Mouse (Mus musculus) cortical plate, adult 2 months (tissue): ENCODE data around the gene Usp50. TPM values are rescaled to one million over a fixed set of nuclear protein-coding genes. Genes with fewer than 3 reads are reported as not detected.

Experiments
- H3K27ac ChIP-seq: fragments of 200-500 bp; 2 replicates; pipeline ENCODE4 v1.5.1; 2012; ENCODE audit warnings: low read length, control low read depth, inconsistent platforms; ENCODE audit not compliant: insufficient read depth
- H3K4me1 ChIP-seq: fragments of 200-500 bp; 2 replicates; pipeline ENCODE4 v1.6.1; 2011; ENCODE audit warnings: low read length; ENCODE audit not compliant: control insufficient read depth, insufficient read depth
- H3K4me3 ChIP-seq: fragments of 200-500 bp; 2 replicates; pipeline ENCODE4 v1.5.1; 2011; ENCODE audit warnings: mild to moderate bottlenecking, low read length, control low read depth; ENCODE audit not compliant: insufficient read depth
- CTCF ChIP-seq: fragments of 200-500 bp; IDR thresholded peaks from 2 replicates; pipeline ENCODE4 v1.5.1; 2011; ENCODE audit warnings: mild to moderate bottlenecking, control low read depth, low read length; ENCODE audit not compliant: insufficient read depth; ENCODE audit errors: extremely low read depth
- POLR2A ChIP-seq: fragments of 200-500 bp; IDR thresholded peaks from 2 replicates; pipeline ENCODE4 v1.6.1; 2011; ENCODE audit warnings: mild to moderate bottlenecking, low read length, control low read depth; ENCODE audit not compliant: insufficient read depth; ENCODE audit errors: extremely low read depth
- polyA plus RNA-seq: library from polyadenylated mRNA; depleted of rRNA; stranded (reverse); fragments of >200 nt; gene quantifications from 2 replicates; pipeline ENCODE4 v1.2.3, GENCODE M21; 2012

The Usp50 gene
- polyA plus RNA-seq, 1 experiment: 3.1 TPM

DNA sequence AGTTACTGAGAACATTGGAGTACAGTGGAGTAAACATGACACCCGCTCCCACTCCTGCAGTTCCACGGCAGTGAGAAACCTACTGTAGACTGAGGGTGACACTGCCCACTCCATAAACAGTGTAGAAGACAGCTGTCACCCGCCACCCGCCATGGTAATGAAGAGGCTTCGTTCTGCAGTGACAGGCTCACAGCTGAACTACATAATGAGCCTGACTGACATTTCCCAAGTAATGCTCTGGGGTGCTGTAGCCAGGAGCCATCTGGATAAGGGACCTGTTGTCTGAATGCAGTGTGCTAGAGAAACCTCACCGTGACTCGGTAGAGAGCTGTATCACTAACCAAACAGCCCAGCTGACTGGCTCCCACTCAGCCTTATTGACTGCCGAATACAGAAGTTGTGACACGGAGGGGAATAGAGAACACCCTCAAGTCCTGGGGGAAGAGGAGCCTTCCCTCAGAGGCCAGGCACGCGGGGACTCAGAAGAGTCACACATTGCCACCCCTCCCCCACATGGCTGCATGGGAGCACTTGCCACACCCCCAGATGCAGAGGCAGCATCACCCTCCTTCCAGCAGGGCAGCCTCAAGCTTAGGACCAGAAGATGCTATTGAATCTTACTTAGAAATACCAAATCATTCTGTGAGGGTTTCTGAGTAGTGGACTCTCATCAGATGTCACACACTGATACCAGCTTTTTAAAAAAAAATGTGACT lies 17.2 kb downstream of the Usp50 start:
- no peak for TF ChIP-seq POLR2A
- H3K27ac ChIP-seq: no peak overlapping the region

DNA sequence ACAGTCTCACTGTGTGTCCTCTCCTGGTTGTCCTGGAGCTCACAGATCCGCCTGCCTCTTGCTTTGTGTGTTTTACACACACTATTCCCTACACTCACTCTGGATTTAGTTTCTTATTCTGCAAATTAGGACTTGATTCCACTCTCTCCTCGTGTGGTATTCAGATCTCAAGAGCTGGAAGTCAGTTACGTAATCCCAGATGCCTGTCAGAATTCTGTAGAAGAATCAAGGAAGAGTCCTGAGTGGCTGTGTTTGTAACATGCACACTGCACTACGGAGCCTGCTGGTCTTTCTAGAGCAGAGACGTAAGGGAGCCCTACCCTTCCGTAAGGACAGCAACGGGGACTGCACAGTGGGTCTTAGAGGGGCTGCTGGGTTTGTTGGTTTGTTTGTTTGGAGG lies 23.9 kb downstream of the Usp50 start:
- Histone ChIP-seq H3K4me3 (no peak overlapping the region), H3K4me1 (no peaks in the 10 kb centered on the region), H3K27ac (no peak overlapping the region)
- TF ChIP-seq POLR2A (no peak), CTCF (no peak)

More for the DNA sequence above, 17.2 kb downstream of the Usp50 start:
- Histone ChIP-seq H3K4me1 (peaks cover 3% of the 10 kb centered on the region; the same call in 1 of the 2 replicates), H3K4me3 (no peak overlapping the region)

DNA sequence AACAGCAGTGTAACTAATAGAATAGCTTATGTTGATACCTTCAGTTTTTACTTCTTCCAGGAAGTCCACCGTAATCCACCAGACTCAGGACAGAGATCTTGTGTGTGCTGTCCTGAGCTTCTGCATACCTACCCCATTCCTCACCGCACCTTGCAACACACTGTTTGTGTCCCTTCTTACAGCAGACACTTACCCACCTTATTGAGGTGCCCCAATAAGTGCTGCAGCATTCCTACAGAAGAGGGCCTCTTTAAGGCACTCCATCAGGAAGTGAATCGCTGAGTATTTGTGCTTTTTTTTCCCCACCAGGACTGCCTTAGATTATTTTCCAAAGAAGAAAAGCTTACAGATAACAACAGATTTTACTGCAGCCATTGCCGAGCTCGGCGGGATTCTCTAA lies 27.6 kb downstream of the Usp50 start:
- Histone ChIP-seq H3K4me1 (no peaks in the 10 kb centered on the region), H3K27ac (no peak overlapping the region)
- no peak for TF ChIP-seq CTCF
- no peak for TF ChIP-seq POLR2A

DNA sequence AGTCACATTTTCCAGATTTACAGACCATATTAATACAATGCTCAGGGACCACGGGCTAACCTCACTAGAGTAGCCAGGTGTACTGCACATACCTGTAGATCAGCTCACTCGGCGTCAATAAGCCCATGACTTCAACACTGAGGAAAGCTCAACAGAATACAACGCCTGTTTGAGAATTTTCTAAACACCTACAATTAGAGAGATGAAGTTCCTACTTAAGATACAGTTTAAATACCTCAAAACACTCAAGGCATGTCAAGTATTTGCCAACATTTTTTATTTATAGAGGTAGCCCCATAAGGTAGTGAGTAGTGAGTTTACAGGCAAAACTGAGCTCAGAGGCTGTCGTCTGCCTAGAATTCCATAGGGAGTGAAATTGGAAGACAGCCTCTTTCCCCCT lies 39.9 kb downstream of the Usp50 start:
- H3K4me3 ChIP-seq: no peak overlapping the region
- TF ChIP-seq POLR2A (no peak), CTCF (no peak)
- H3K4me1 ChIP-seq: no peaks in the 10 kb centered on the region
- no peak overlapping the region for H3K27ac ChIP-seq

More for the DNA sequence above, 27.6 kb downstream of the Usp50 start:
- H3K4me3 ChIP-seq: no peak overlapping the region

DNA sequence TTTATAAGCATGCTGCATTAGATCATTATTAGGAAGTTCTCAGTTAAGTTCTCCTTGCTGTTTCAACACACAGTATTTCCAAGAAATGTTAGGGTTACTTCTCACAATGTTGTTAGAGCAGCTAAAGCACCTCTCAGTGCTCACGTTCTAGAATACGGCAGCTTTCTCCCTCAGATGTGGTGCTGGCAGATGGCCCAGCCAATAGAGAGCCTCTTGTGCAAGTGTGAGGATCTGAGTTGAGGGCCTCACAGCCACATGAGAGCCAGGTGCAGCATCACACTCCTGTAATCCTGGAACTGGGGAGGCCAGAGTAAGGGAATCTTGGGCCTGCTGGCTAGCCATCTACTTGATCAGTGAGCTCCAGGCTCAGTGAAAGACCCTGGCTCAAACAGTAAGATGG lies 43.0 kb downstream of the Usp50 start:
- no peak overlapping the region for H3K27ac ChIP-seq
- H3K4me3 ChIP-seq: no peak overlapping the region
- H3K4me1 ChIP-seq: no peaks in the 10 kb centered on the region
- TF ChIP-seq CTCF (no peak), POLR2A (no peak)

DNA sequence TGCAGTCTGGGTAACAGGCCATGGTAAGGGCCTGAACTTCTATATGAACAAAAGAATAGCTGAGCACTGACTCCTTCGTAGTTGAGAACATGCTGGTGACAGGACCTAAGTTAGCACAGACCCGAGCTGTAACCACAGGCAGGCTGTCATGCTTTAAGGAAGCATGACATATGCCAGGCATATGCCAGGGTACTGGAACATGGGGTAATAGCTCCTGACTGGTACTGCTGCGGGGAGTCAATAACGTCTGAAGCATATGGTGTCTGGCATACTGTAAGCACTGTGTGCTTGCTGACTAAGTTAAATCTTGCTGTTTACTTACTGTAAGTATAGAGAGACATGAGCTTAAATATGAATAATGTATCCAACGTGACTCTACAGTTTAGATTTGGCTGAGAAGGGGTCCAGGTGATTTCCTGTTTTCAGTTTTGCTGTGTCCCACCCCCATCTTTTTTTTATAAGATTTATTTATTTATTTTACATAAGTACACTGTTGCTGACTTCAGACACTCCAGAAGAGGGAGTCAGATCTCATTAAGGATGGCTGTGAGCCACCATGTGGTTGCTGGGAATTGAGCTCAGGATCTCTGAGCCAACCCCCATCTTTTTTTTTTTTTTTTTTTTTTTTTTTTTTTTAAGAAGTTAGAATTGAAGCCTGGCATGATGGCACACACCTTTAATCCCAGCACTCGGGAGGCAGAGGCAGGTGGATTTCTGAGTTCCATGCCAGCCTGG lies 47.8 kb downstream of the Usp50 start:
- no peak for TF ChIP-seq POLR2A
- TF ChIP-seq CTCF: no peak
- Histone ChIP-seq H3K4me1 (no peaks in the 10 kb centered on the region), H3K27ac (no peak overlapping the region), H3K4me3 (no peak overlapping the region)

DNA sequence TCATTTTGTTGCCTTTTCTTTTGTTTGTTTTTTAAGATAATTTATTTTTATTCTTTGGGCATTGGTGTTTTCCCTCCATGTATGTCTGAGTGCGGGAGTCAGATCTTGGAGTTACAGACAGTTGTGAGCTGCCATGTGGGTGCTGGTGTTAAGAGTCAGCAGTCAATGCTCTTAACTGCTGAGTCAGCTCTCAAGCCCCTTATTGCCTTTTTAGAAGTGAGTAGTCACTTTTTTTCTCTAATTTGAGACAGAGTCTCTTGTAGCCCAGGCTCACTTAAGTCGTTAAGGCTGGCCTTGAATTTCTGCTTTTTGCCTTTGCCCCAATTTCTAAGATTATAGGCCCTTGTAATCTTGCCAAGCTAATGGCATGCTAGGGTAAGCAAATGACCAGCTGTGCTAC lies 52.8 kb downstream of the Usp50 start:
- H3K4me1 ChIP-seq: no peaks in the 10 kb centered on the region
- H3K4me3 ChIP-seq: no peak overlapping the region
- TF ChIP-seq CTCF (no peak), POLR2A (no peak)
- H3K27ac ChIP-seq: no peak overlapping the region

DNA sequence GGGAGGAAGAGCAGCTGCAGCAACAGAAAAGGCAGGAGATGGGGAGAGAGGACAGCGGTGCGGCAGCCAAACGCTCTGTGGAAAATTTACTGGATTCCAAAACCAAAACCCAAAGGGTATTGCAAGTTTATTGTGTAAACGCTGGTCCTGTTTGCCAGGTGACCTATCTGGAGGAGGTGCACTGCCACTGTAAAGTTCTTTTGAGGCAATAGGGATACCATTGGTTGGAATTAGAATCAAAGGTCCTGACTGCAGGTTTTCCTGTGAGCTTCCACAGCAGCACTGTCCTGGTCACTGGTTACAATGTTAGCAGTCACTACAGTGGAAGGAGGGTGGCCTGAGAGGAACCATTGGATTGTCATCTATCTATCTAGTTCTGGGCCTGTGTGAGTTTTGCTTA lies 54.1 kb downstream of the Usp50 start:
- no peak overlapping the region for H3K27ac ChIP-seq
- H3K4me1 ChIP-seq: no peaks in the 10 kb centered on the region
- no peak for TF ChIP-seq CTCF
- no peak for TF ChIP-seq POLR2A
- H3K4me3 ChIP-seq: no peak overlapping the region

DNA sequence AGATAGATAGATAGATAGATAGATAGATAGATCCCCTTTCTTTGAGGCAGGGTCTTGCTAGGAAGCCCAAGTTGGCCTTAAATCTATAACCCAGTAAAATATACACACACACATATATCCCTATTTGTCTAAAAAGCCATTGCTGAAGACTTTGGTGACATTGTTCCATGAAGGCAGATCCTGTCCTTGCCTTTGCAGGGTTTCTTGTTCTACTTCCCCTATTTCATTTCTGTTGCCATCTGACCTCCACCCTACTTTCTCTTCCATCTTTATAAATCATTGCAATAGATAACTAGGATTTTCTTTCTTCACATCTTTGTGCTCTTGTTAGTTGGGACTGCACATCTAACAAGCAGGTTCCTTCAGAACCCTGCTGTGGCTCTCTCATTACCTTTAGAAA lies 70.3 kb downstream of the Usp50 start:
- TF ChIP-seq POLR2A: no peak
- no peak for TF ChIP-seq CTCF
- peaks cover 1% of the 10 kb centered on the region; the same call in 1 of the 2 replicates for H3K4me1 ChIP-seq
- H3K4me3 ChIP-seq: no peak overlapping the region
- no peak overlapping the region for H3K27ac ChIP-seq

DNA sequence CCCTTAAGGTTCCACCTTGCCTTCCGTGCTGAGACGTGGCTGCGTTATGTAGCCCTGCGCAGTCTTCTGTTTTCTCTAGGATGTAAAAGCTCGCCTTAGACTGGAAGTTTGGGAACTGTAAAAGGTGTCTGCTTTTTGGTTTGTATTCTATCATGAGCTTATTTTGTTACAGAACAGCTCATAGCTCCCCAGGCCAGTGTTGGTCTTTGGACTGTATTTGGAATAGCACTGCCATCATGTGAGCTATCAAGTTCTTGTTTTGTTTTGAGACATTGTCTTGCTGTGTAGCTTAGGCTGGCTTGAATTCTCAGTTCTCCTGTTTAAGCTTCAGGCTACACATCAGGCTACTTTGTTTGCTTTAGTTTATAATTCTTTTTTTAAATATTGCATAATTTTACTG lies 70.7 kb downstream of the Usp50 start:
- no peak for TF ChIP-seq POLR2A
- no peak for TF ChIP-seq CTCF
- no peak overlapping the region for H3K4me3 ChIP-seq
- H3K27ac ChIP-seq: no peak overlapping the region
- peaks cover 1% of the 10 kb centered on the region; the same call in 1 of the 2 replicates for H3K4me1 ChIP-seq

DNA sequence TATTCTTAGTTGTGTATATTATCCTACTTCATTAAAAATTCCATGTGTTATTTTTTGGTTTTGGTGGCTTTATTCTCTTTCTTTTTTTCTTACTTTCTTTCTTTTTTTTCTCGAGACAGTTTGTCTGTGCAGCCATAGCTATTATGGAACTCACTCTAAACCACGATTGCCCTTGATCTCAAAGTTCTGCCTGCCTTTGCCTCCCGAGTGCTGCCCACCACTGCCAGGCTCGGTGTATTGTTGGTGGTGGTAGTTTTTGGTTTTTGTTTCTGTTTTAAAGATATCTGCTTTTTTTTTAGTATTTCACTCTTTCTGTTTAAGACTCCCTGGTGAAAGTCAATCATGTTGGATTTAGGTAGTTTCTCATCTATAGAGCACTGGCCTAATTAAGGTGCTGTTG lies 74.9 kb downstream of the Usp50 start:
- peak overlapping the region; percentile 73; the same call in 1 of the 2 replicates for H3K4me3 ChIP-seq
- H3K4me1 ChIP-seq: peaks cover 1% of the 10 kb centered on the region; the same call in 1 of the 2 replicates
- TF ChIP-seq POLR2A (no peak), CTCF (no peak)
- no peak overlapping the region for H3K27ac ChIP-seq
